Mouse (Mus musculus) left cerebral cortex, adult 11 months (tissue): ENCODE results near the gene Ftcd.

ENCODE experiments used
- DNase-seq: peaks from one replicate; pipeline ENCODE4 v3.0.0; 2022; ENCODE audit warnings: low spot score

The Ftcd gene

GRCm38 (mm10) chr10:76612473-76612872 is 37.0 kb downstream of the Ftcd start:
- DNase-seq, result no peak

GRCm38 (mm10) chr10:76622411-76622810 is 47.0 kb downstream of the Ftcd start:
- DNase-seq, result no peak

- peak; percentile 19 for DNase-seq
These were observed 47.7 kb downstream of the Ftcd start, which contains the start of gene Col6a2 for GRCm38 (mm10) chr10:76622928-76623680. Gene Col6a2, minus strand, starts transcription at chr10:76623630.

- DNase-seq, result no peak
These were observed 48.3 kb downstream of the Ftcd start for GRCm38 (mm10) chr10:76623734-76624133.

- DNase-seq, result no peak
These were observed 49.5 kb downstream of the Ftcd start for GRCm38 (mm10) chr10:76624903-76625302.

- DNase-seq, result no peak
These were observed 52.3 kb downstream of the Ftcd start for GRCm38 (mm10) chr10:76627714-76628113.

- no peak for DNase-seq
These were observed 55.2 kb downstream of the Ftcd start for GRCm38 (mm10) chr10:76630657-76631056.

- peak; percentile 17 for DNase-seq
These were observed 57.2 kb downstream of the Ftcd start for GRCm38 (mm10) chr10:76632630-76633029.

- no peak for DNase-seq
These were observed 58.7 kb downstream of the Ftcd start for GRCm38 (mm10) chr10:76634094-76634571.

GRCm38 (mm10) chr10:76634584-76634983 is 59.1 kb downstream of the Ftcd start:
- DNase-seq, result no peak

- DNase-seq, result no peak
These were observed 60.6 kb downstream of the Ftcd start for GRCm38 (mm10) chr10:76636026-76636425.

- no peak for DNase-seq
These were observed 61.2 kb downstream of the Ftcd start for GRCm38 (mm10) chr10:76636601-76637000.
